Mouse (Mus musculus): ENCODE results near the gene Col25a1. TPM values are rescaled to one million over a fixed set of nuclear protein-coding genes. Genes with fewer than 3 reads are reported as not detected.

Col25a1 gene
- polyA plus RNA-seq, 1 experiment from 2014 or later = 6.3 TPM

- Histone ChIP-seq H3K4me2 (replicated peaks) (no peak overlapping the region), H3K27ac (no peak overlapping the region), H3K4me3 (replicated peaks; ENCODE audit: low read length) (no peak overlapping the region), H3K27me3 (ENCODE audit: control insufficient read depth, insufficient read depth, low read length) (no peaks in the 10 kb centered on the region), H3K9ac (no peak overlapping the region), H3K9me3 (ENCODE audit: control insufficient read depth, low read length) (no peaks in the 10 kb centered on the region), H3K36me3 (replicated peaks; ENCODE audit: control insufficient read depth, insufficient read depth) (no peaks in the 10 kb centered on the region), H3K4me1 (replicated peaks; ENCODE audit: control insufficient read depth, insufficient read depth, low read length) (no peaks in the 10 kb centered on the region)
- DNase-seq (ENCODE audit: low spot score) (no peak), ATAC-seq (ENCODE audit: low FRiP score) (no peak)
- WGBS = 90% methylated on average over 3 of the region's 3 CpGs
These were observed 21.8 kb downstream of the Col25a1 start for GRCm38 (mm10) chr3:130153117-130153516.

- no peaks in the 10 kb centered on the region for H3K27me3 ChIP-seq (ENCODE audit: control insufficient read depth, insufficient read depth, low read length)
- no peak overlapping the region for H3K9ac ChIP-seq
- H3K27ac ChIP-seq = no peak overlapping the region
- no peaks in the 10 kb centered on the region for H3K36me3 ChIP-seq (replicated peaks; ENCODE audit: control insufficient read depth, insufficient read depth)
- H3K4me2 ChIP-seq (replicated peaks) = no peak overlapping the region
- H3K4me1 ChIP-seq (replicated peaks; ENCODE audit: control insufficient read depth, insufficient read depth, low read length) = peaks cover 3% of the 10 kb centered on the region; the same call in 1 of the 2 replicates
- DNase-seq (ENCODE audit: low spot score) (no peak), ATAC-seq (ENCODE audit: low FRiP score) (no peak)
- no peak overlapping the region for H3K4me3 ChIP-seq (replicated peaks; ENCODE audit: low read length)
- H3K9me3 ChIP-seq (ENCODE audit: control insufficient read depth, low read length) = no peaks in the 10 kb centered on the region
- 72% methylated on average over 3 of the region's 3 CpGs for WGBS
These were observed 26.2 kb downstream of the Col25a1 start for GRCm38 (mm10) chr3:130157551-130157950.

- no peak overlapping the region for H3K4me2 ChIP-seq (replicated peaks)
- no peak overlapping the region for H3K9ac ChIP-seq
- H3K9me3 ChIP-seq (ENCODE audit: control insufficient read depth, low read length) = no peaks in the 10 kb centered on the region
- H3K27ac ChIP-seq = no peak overlapping the region
- H3K36me3 ChIP-seq (replicated peaks; ENCODE audit: control insufficient read depth, insufficient read depth) = no peaks in the 10 kb centered on the region
- no peaks in the 10 kb centered on the region for H3K27me3 ChIP-seq (ENCODE audit: control insufficient read depth, insufficient read depth, low read length)
- WGBS = 67% methylated on average over 4 of the region's 4 CpGs
- peaks cover 3% of the 10 kb centered on the region; the same call in 1 of the 2 replicates for H3K4me1 ChIP-seq (replicated peaks; ENCODE audit: control insufficient read depth, insufficient read depth, low read length)
- no peak for ATAC-seq (ENCODE audit: low FRiP score)
- H3K4me3 ChIP-seq (replicated peaks; ENCODE audit: low read length) = no peak overlapping the region
- DNase-seq (ENCODE audit: low spot score) = no peak
These were observed 28.6 kb downstream of the Col25a1 start for GRCm38 (mm10) chr3:130159906-130160305.

DNA sequence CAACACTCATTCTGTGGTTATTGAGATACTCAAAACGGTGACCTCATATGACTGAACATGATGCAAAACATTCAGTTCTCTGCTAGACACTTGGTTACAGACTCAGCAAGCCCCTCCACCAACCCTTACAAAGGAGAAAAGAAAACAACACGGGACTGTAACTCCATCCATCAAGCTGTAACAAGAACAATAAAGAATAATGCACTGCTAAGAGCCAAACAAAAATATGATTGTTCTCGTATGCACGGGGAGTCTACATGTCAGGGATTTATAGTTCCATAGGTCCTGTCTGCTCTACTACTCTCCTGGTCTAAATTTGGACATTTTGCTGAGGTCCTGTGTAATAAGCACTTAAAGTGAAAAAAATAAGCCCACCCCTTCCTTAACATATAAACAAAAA lies 29.6 kb downstream of the Col25a1 start:
- DNase-seq (ENCODE audit: low spot score) (no peak), ATAC-seq (ENCODE audit: low FRiP score) (no peak)
- WGBS = 45% methylated on average over 4 of the region's 4 CpGs

DNA sequence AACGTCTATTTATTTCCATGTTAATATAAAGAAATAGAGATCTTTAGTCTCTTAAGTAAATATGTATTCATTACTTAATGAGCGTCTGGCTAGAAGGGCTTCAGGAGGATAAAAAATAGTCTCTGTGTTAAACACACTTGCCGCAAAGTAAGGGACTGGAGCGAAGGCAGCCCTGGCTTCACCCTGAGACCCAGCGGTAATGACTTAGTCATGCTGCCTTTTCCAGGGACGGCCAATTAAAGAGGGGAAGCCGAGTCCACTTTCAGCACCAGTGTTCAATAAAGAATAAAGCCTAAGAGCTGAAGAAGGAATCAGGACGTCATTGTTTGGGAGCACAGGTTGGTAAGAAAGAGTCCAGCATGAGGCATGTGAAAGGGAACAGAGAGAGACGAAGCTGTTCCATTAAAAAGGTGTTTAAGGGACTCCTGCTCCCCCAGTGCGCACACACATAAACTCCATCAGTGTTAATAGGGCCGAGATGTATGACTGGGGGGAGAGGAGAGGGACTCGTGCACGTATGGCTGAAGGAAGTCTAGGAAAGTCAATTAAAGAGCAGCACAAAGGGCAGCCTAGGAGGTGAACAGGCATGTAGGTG lies 30.1 kb downstream of the Col25a1 start:
- no peak for ATAC-seq (ENCODE audit: low FRiP score)
- Histone ChIP-seq H3K4me2 (replicated peaks) (no peak overlapping the region; the same call in 1 of the 2 replicates), H3K36me3 (replicated peaks; ENCODE audit: control insufficient read depth, insufficient read depth) (no peaks in the 10 kb centered on the region), H3K4me1 (replicated peaks; ENCODE audit: control insufficient read depth, insufficient read depth, low read length) (peaks cover 3% of the 10 kb centered on the region; the same call in 1 of the 2 replicates), H3K27me3 (ENCODE audit: control insufficient read depth, insufficient read depth, low read length) (no peaks in the 10 kb centered on the region), H3K27ac (no peak overlapping the region), H3K9me3 (ENCODE audit: control insufficient read depth, low read length) (no peaks in the 10 kb centered on the region), H3K4me3 (replicated peaks; ENCODE audit: low read length) (no peak overlapping the region), H3K9ac (no peak overlapping the region)
- no peak for DNase-seq (ENCODE audit: low spot score)
- WGBS = 49% methylated on average over 13 of the region's 13 CpGs

More for the DNA sequence above, 29.6 kb downstream of the Col25a1 start:
- no peak overlapping the region for H3K4me2 ChIP-seq (replicated peaks)
- no peaks in the 10 kb centered on the region for H3K27me3 ChIP-seq (ENCODE audit: control insufficient read depth, insufficient read depth, low read length)
- H3K36me3 ChIP-seq (replicated peaks; ENCODE audit: control insufficient read depth, insufficient read depth) = no peaks in the 10 kb centered on the region
- no peak overlapping the region for H3K27ac ChIP-seq
- H3K9ac ChIP-seq = no peak overlapping the region
- no peaks in the 10 kb centered on the region for H3K9me3 ChIP-seq (ENCODE audit: control insufficient read depth, low read length)
- no peak overlapping the region for H3K4me3 ChIP-seq (replicated peaks; ENCODE audit: low read length)
- H3K4me1 ChIP-seq (replicated peaks; ENCODE audit: control insufficient read depth, insufficient read depth, low read length) = peaks cover 3% of the 10 kb centered on the region; the same call in 1 of the 2 replicates

- DNase-seq (ENCODE audit: low spot score) (no peak), ATAC-seq (ENCODE audit: low FRiP score) (no peak)
- H3K27ac ChIP-seq = no peak overlapping the region
These were observed 35.6 kb downstream of the Col25a1 start for GRCm38 (mm10) chr3:130166875-130167274.

GRCm38 (mm10) chr3:130172764-130173163 lies 41.5 kb downstream of the Col25a1 start:
- H3K27me3 ChIP-seq (ENCODE audit: control insufficient read depth, insufficient read depth, low read length) = no peaks in the 10 kb centered on the region
- peaks cover 10% of the 10 kb centered on the region; the same call in 1 of the 2 replicates for H3K9me3 ChIP-seq (ENCODE audit: control insufficient read depth, low read length)
- no peaks in the 10 kb centered on the region for H3K4me1 ChIP-seq (replicated peaks; ENCODE audit: control insufficient read depth, insufficient read depth, low read length)
- peak; percentile 17; the same call in 1 of the 2 replicates for ATAC-seq (ENCODE audit: low FRiP score)
- no peak for DNase-seq (ENCODE audit: low spot score)
- H3K36me3 ChIP-seq (replicated peaks; ENCODE audit: control insufficient read depth, insufficient read depth) = no peaks in the 10 kb centered on the region
- 0 out of 2 replicates have a peak overlapping the region, but pooled peaks have one; percentile 12 for H3K4me3 ChIP-seq (replicated peaks; ENCODE audit: low read length)
- H3K9ac ChIP-seq = no peak overlapping the region
- H3K27ac ChIP-seq = no peak overlapping the region
- 64% methylated on average over 17 of the region's 17 CpGs for WGBS
- H3K4me2 ChIP-seq (replicated peaks) = peak overlapping the region; percentile 29

More at GRCm38 (mm10) chr3:130166875-130167274, 35.6 kb downstream of the Col25a1 start:
- Histone ChIP-seq H3K36me3 (replicated peaks; ENCODE audit: control insufficient read depth, insufficient read depth) (no peaks in the 10 kb centered on the region), H3K9me3 (ENCODE audit: control insufficient read depth, low read length) (peaks cover 10% of the 10 kb centered on the region; the same call in 1 of the 2 replicates), H3K27me3 (ENCODE audit: control insufficient read depth, insufficient read depth, low read length) (no peaks in the 10 kb centered on the region), H3K9ac (no peak overlapping the region), H3K4me3 (replicated peaks; ENCODE audit: low read length) (no peak overlapping the region), H3K4me2 (replicated peaks) (no peak overlapping the region), H3K4me1 (replicated peaks; ENCODE audit: control insufficient read depth, insufficient read depth, low read length) (no peaks in the 10 kb centered on the region)
- WGBS = 77% methylated on average over 4 of the region's 4 CpGs

DNA sequence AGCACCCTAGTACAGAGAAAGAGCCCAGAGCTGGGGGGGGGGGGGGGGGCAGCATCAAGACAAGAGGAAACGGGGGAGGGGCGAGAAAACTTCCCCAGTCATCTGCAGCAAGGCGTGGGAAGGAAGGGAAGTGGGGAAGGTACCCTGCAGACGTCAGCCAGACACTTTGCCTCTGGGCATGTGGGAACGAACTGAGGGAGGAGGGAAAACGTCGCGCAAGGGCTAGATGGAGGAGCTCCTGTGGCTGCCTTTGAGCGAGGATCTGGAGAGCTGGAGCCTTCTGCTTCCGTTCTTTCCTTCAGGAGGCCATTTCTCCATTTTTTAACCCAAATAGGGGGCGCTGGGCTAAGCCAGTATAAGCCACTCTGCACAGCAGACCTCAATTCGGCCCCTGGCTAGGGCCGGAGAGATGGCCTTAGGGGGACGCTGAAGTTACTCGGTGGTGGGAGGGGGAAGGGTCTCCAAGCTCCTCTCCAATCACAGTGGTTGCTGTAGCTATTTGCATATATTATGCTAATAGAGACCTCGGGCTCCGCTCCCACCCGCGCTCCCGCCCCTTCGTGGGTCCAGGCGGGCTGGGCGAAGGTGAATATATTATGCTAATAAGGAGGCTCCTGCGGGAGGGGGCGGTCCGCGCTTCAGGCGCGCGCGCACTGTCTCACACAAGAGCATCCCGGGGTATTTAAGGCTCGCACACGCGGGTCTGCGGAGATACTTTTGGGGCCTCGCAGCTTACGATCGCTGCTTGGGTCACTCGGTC lies 49.1 kb downstream of the Col25a1 start:
- Histone ChIP-seq H3K4me1 (replicated peaks; ENCODE audit: control insufficient read depth, insufficient read depth, low read length) (0 out of 2 replicates have a peak, but pooled peaks cover 7% of the 10 kb centered on the region), H3K4me2 (replicated peaks) (peak overlapping the region; percentile 99), H3K27me3 (ENCODE audit: control insufficient read depth, insufficient read depth, low read length) (no peaks in the 10 kb centered on the region), H3K27ac (no peak overlapping the region), H3K9ac (peak overlapping the region; percentile 57), H3K9me3 (ENCODE audit: control insufficient read depth, low read length) (no peaks in the 10 kb centered on the region), H3K36me3 (replicated peaks; ENCODE audit: control insufficient read depth, insufficient read depth) (no peaks in the 10 kb centered on the region), H3K4me3 (replicated peaks; ENCODE audit: low read length) (peak overlapping the region; percentile 61)
- DNase-seq (ENCODE audit: low spot score) = peak; percentile 80
- under 1% methylated on average over 40 of the region's 40 CpGs for WGBS
- peak; percentile 95 for ATAC-seq (ENCODE audit: low FRiP score)

GRCm38 (mm10) chr3:130180964-130181590 lies 49.8 kb downstream of the Col25a1 start:
- H3K27ac ChIP-seq = no peak overlapping the region
- DNase-seq (ENCODE audit: low spot score) = no peak
- peak overlapping the region; percentile 61 for H3K4me3 ChIP-seq (replicated peaks; ENCODE audit: low read length)
- H3K4me1 ChIP-seq (replicated peaks; ENCODE audit: control insufficient read depth, insufficient read depth, low read length) = 0 out of 2 replicates have a peak, but pooled peaks cover 7% of the 10 kb centered on the region
- H3K27me3 ChIP-seq (ENCODE audit: control insufficient read depth, insufficient read depth, low read length) = no peaks in the 10 kb centered on the region
- H3K4me2 ChIP-seq (replicated peaks) = peak overlapping the region; percentile 99
- no peak; the same call in 1 of the 2 replicates for ATAC-seq (ENCODE audit: low FRiP score)
- no peaks in the 10 kb centered on the region for H3K9me3 ChIP-seq (ENCODE audit: control insufficient read depth, low read length)
- under 1% methylated on average over 40 of the region's 40 CpGs for WGBS
- H3K9ac ChIP-seq = peak overlapping the region; percentile 57
- no peaks in the 10 kb centered on the region for H3K36me3 ChIP-seq (replicated peaks; ENCODE audit: control insufficient read depth, insufficient read depth)

Data from hindbrain, embryonic 14.5 days (tissue).